Mouse (Mus musculus) ES-E14 (cell line): Measurements from ENCODE around the gene H3f3a. TPM values are rescaled to one million over a fixed set of nuclear protein-coding genes. Genes with fewer than 3 reads are reported as not detected.

ENCODE experiments used
- DNase-seq: peaks from one replicate; pipeline ENCODE4 v3.0.0-alpha.2; 2013; ENCODE audit warnings: low read depth, low spot score
- H3K27ac ChIP-seq: 2 replicates; pipeline ENCODE4 v1.5.1; 2012; ENCODE audit warnings: low read depth, mild to moderate bottlenecking, low read length, moderate library complexity, mixed read lengths; ENCODE audit not compliant: poor library complexity, insufficient read depth, severe bottlenecking
- H3K36me3 ChIP-seq: 2 replicates; pipeline ENCODE4 v1.6.1; 2012; ENCODE audit warnings: mild to moderate bottlenecking, low read length, moderate library complexity, mixed read lengths; ENCODE audit not compliant: control insufficient read depth, poor library complexity, insufficient read depth, severe bottlenecking
- H3K4me1 ChIP-seq, 2 experiments: fragments of 150-350 bp in 1 of 2; sonication (generic) in 1 of 2; 2 replicates each; pipeline ENCODE4 v1.6.1; 2012; ENCODE audit warnings: low read length in 2 of 2, mild to moderate bottlenecking in 1 of 2, mixed read lengths in 1 of 2; ENCODE audit not compliant: control insufficient read depth in 2 of 2, insufficient read depth in 2 of 2, poor library complexity in 1 of 2
- H3K4me3 ChIP-seq, 2 experiments: fragments of 150-350 bp in 1 of 2; sonication (generic) in 1 of 2; 2 replicates each; pipeline ENCODE4 v1.5.1; 2012; ENCODE audit warnings: low read length in 2 of 2, low read depth in 1 of 2, mild to moderate bottlenecking in 1 of 2, mixed read lengths in 1 of 2; ENCODE audit not compliant: insufficient read depth in 1 of 2, poor library complexity in 1 of 2, severe bottlenecking in 1 of 2
- H3K9ac ChIP-seq: 2 replicates; pipeline ENCODE4 v1.6.1; 2012; ENCODE audit warnings: low read depth, mild to moderate bottlenecking, low read length, mixed read lengths; ENCODE audit not compliant: poor library complexity, insufficient read depth, severe bottlenecking
- H3K9me3 ChIP-seq: fragments of 150-350 bp; sonication (generic); 2 replicates; pipeline ENCODE4 v1.6.1; 2012; ENCODE audit warnings: low read depth, mild to moderate bottlenecking, low read length; ENCODE audit not compliant: control insufficient read depth, insufficient read depth
- CHD2 ChIP-seq: IDR thresholded peaks from 2 replicates; pipeline ENCODE4 v1.6.1; 2014; ENCODE audit warnings: mild to moderate bottlenecking, low read depth, low read length, inconsistent platforms
- HCFC1 ChIP-seq: IDR thresholded peaks from 2 replicates; pipeline ENCODE4 v1.6.1; 2012; ENCODE audit warnings: low read length, inconsistent platforms, borderline replicate concordance; ENCODE audit not compliant: insufficient read depth
- MAFK ChIP-seq: IDR thresholded peaks from 2 replicates; pipeline ENCODE4 v1.6.1; 2014; ENCODE audit warnings: mild to moderate bottlenecking, low read depth, low read length, inconsistent platforms; ENCODE audit not compliant: insufficient read depth
- ZC3H11A ChIP-seq: IDR thresholded peaks from 2 replicates; pipeline ENCODE4 v1.6.1; 2012; ENCODE audit warnings: low read depth, mild to moderate bottlenecking, inconsistent platforms, low read length, borderline replicate concordance
- ZNF384 ChIP-seq: IDR thresholded peaks from 2 replicates; pipeline ENCODE4 v1.6.1; 2012; ENCODE audit warnings: low read depth, low read length, inconsistent platforms
- in situ Hi-C, 2 experiments: fragments of 600-800 bp; cut with MboI; formaldehyde crosslinking; loops; one replicate each; pipeline ENCODE4 v1.15.1; 2025; ENCODE audit warnings: low sequenced_read_pairs in 2 of 2, inconsistent platforms in 1 of 2; ENCODE audit not compliant: unreplicated experiment in 2 of 2
- total RNA-seq: library from RNA; depleted of rRNA; stranded (reverse); fragments of 300-350 nt; gene quantifications from 2 replicates; pipeline ENCODE4 v1.2.3, GENCODE M21; 2012

Gene H3f3a
- total RNA-seq, 1 experiment = 657 TPM

DNA sequence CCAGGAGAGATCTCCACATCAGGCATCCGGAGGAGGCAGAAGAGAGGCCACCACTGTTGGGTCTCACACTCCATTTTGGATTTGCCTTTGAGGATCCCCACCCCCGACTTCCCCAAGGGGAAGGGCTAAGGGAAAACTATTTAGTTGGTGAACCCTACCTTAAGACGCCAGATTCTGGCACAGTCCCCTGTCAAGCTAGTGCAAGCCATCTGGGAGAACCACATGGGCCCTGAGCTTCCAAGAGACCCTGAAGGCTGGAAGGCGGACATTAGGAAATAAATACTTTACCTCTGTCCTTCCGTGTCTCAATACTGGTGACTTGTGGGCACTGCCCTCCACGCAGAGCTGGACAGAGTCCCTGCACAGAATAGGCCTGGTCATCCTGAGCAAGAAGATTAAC lies 37.2 kb downstream of the H3f3a start:
- H3K4me3 ChIP-seq = no peak overlapping the region
- no peak overlapping the region for H3K9ac ChIP-seq
- no peak overlapping the region for H3K27ac ChIP-seq

DNA sequence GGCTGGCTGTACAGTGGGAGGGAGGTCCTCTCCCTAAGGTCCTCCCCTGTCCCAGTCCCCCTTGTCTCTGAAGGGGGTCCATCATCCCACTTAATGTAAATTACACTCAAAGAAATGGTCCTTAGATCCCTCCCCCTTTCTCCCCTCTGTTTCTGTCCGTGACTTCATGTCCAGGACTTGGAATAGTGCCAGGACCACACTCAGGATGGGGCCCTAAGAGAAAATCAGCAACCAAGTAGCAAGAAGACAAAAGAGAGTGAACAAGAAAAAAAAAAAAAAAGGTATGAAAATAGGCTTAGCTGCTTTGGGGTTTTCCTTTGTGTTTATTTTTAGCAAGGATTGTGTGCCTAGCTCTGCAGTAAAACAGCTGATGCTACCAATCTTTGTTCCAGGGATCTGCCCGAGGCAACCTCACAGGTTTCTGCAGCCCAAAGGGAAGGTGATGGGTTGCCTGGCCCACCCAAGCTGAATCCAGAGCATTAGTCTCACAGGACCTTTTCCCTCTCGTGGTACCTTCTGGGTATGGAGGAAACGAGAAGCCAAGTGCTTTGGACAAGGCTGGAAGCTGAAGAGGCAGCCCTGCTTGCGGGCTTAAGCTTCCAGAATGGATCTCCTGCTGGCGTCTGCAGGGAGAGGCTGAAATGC lies 37.8 kb downstream of the H3f3a start:
- TF ChIP-seq MAFK = no peak
- TF ChIP-seq HCFC1 = no peak
- TF ChIP-seq ZC3H11A = no peak
- no peak for TF ChIP-seq CHD2
- Histone ChIP-seq H3K9ac (no peak overlapping the region), H3K36me3 (no peaks in the 10 kb centered on the region), H3K9me3 (no peaks in the 10 kb centered on the region), H3K27ac (no peak overlapping the region), H3K4me1 (peaks cover 0 to 5% of the 10 kb centered on the region in 2 experiments; a peak in 2 of 4 replicates), H3K4me3 (no peak overlapping the region)
- in situ Hi-C loops = no loop called here
- DNase-seq = no peak

More for the DNA sequence above, 37.2 kb downstream of the H3f3a start:
- TF ChIP-seq HCFC1 = no peak
- TF ChIP-seq MAFK = no peak
- TF ChIP-seq CHD2 = no peak
- TF ChIP-seq ZC3H11A = no peak
- no peak for TF ChIP-seq ZNF384
- Histone ChIP-seq H3K36me3 (no peaks in the 10 kb centered on the region), H3K9me3 (no peaks in the 10 kb centered on the region), H3K4me1 (peaks cover 0 to 5% of the 10 kb centered on the region in 2 experiments; a peak in 2 of 4 replicates)
- in situ Hi-C loops = no loop called here
- no peak for DNase-seq

DNA sequence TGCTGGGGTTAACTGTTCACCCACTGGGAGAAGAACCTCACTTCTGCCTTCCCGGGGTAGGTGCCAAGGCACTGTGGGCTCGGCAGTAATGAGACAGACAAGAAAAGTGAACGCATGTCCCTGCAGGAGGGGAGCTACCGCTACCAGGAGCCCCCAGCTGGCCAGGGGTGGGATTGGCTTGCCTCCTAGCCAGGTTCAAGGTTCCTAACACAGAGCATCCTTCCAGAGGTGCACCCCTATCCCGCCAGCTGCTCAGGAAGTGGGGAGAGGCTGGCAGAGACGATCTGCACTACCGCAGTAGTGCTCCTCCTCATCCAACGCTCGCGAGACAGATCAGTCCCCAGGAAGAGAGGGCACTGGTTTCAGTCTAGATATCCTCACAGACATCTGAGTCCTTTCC lies 38.4 kb downstream of the H3f3a start:
- peaks cover 0 to 5% of the 10 kb centered on the region in 2 experiments; a peak in 2 of 4 replicates for H3K4me1 ChIP-seq
- no peak for DNase-seq
- in situ Hi-C loops = no loop called here
- no peak overlapping the region for H3K4me3 ChIP-seq
- H3K9ac ChIP-seq = no peak overlapping the region
- no peaks in the 10 kb centered on the region for H3K9me3 ChIP-seq
- no peak for TF ChIP-seq HCFC1
- TF ChIP-seq ZNF384 = no peak
- TF ChIP-seq ZC3H11A = no peak
- TF ChIP-seq MAFK = no peak
- no peak for TF ChIP-seq CHD2
- H3K36me3 ChIP-seq = no peaks in the 10 kb centered on the region
- no peak overlapping the region for H3K27ac ChIP-seq

DNA sequence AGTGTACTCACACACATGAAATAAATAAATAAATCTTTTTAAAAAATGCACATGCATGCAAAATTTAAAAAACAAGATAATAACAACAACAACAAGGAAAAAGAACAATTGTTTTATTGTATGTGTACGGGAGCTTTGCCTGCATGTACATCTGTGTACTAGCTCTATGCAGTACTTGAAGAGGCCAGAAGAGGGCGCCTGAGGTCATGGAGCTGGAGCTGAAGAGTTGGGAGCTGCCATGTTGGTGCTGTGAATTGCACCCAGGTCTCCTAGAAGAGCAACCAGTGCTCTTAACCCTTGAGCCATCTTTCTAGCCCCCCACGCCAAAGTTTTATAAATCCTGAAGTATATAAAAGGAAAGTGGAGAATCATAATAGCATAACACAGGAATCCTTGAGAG lies 39.1 kb downstream of the H3f3a start:
- in situ Hi-C loops = no loop called here
- peaks cover 0 to 5% of the 10 kb centered on the region in 2 experiments; a peak in 2 of 4 replicates for H3K4me1 ChIP-seq
- DNase-seq = peak; percentile 69
- H3K9ac ChIP-seq = no peak overlapping the region
- no peak overlapping the region for H3K27ac ChIP-seq
- H3K36me3 ChIP-seq = no peaks in the 10 kb centered on the region
- TF ChIP-seq CHD2 (no peak), MAFK (no peak), HCFC1 (no peak), ZC3H11A (no peak), ZNF384 (no peak)
- no peaks in the 10 kb centered on the region for H3K9me3 ChIP-seq
- H3K4me3 ChIP-seq = no peak overlapping the region

DNA sequence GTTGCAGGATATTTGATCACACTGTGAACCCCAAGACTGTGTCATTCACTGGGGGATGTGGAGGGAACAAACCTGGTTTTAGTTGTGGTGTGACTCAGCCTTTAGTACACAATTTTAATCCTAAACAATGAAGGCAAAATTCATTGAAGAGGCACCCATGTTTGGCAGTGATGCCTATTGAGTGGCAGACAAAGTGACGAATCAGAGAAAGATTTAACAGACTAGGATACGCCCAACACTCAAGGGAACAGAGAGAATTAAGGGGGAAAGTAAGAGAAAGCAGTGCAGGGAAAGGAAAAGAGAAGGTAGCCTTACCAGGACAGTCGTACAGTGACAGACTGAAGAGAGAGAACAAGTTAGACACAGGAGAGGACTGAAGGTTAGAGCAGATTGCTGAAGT lies 41.5 kb downstream of the H3f3a start:
- DNase-seq = no peak
- Histone ChIP-seq H3K36me3 (no peaks in the 10 kb centered on the region), H3K4me1 (peaks cover 0 to 5% of the 10 kb centered on the region in 2 experiments; a peak in 2 of 4 replicates), H3K4me3 (no peak overlapping the region), H3K27ac (no peak overlapping the region), H3K9me3 (no peaks in the 10 kb centered on the region), H3K9ac (no peak overlapping the region)
- in situ Hi-C loops = no loop called here
- no peak for TF ChIP-seq MAFK
- TF ChIP-seq CHD2 = no peak
- no peak for TF ChIP-seq ZC3H11A
- no peak for TF ChIP-seq ZNF384
- TF ChIP-seq HCFC1 = no peak
